Mouse (Mus musculus): ENCODE results near the gene Socs2.

- TF ChIP-seq CTCF (IDR thresholded peaks at IDR 0.05; ENCODE audit: low read depth, low read length) (no peak), POLR2A (IDR thresholded peaks at IDR 0.05; ENCODE audit: extremely low read depth, insufficient read depth, low read length) (no peak)
These were observed 5.8 kb downstream of the Socs2 start for GRCm38 (mm10) chr10:95411139-95411538.
